ENCODE assay signal across 18 mouse cellular contexts in the genomic region with DNA sequence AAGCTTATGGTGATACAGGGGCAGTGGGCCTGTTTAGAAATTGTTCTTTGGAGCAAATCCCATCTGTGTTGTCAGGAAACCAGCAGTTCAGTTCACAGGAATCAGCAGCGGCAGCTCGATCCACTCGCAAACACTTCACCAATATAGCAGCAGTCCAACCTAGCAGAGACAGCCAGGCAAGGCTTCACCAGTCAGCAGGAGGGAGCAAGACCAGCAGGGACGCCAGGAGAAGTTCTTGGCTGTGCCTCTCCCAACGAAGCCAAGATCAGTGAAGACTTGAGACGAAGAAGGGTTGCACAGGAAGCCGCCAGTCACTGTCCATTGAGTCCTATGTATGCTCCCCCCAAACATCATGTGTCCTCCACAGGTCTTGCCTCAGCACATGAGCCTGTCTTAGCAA.
A peak's percentile ranks its signal among the peaks of the same experiment; 100 is the strongest.
DNase-seq lines count a peak whose midpoint lies in the region; ATAC-seq and TF ChIP-seq lines count a peak whose summit lies in the region.
"Had no signal": no experiment of that assay in that cellular context is flagged by ENCODE, and none has a peak within 500 bp of the region (broad histone marks: within the 10 kb centered on the region; RNA-seq: fewer than 3 reads in every experiment).

No protein-coding gene starts in this region.

- no peak for TF ChIP-seq EP300 in heart, adult 2 months (IDR thresholded peaks at IDR 0.05; ENCODE audit: insufficient read depth, low read depth, low read length)
- no peak for TF ChIP-seq EP300 in heart, postnatal 0 days (IDR thresholded peaks at IDR 0.05; ENCODE audit: low read depth)

- H3K4me2 ChIP-seq in heart, embryonic 11.5 days, result no peak overlapping the region
- no peak overlapping the region for H3K4me2 ChIP-seq in heart, postnatal 0 days (ENCODE audit: low read depth, low read length)
- H3K4me2 ChIP-seq in lung, embryonic 14.5 days, result no peak overlapping the region
- no peak overlapping the region for H3K4me2 ChIP-seq in intestine, embryonic 16.5 days (ENCODE audit: low read depth, low read length)
- H3K4me2 ChIP-seq: embryonic facial prominence, embryonic 15.5 days; forebrain, embryonic 15.5 days; hindbrain, embryonic 15.5 days had no signal

- H3K9ac ChIP-seq in heart, embryonic 11.5 days (ENCODE audit: low read depth, low read length), result no peak overlapping the region
- no peak overlapping the region for H3K9ac ChIP-seq in heart, adult 2 months (ENCODE audit: low read depth, low read length)
- H3K9ac ChIP-seq in heart, postnatal 0 days (replicated peaks; ENCODE audit: low read depth, low read length), result no peak overlapping the region
- H3K9ac ChIP-seq in lung, embryonic 14.5 days, result no peak overlapping the region
- no peak overlapping the region for H3K9ac ChIP-seq in intestine, embryonic 16.5 days (ENCODE audit: low read depth, low read length)
- H3K9ac ChIP-seq: embryonic facial prominence, embryonic 15.5 days; forebrain, embryonic 15.5 days; hindbrain, embryonic 15.5 days had no signal

- WGBS in heart, embryonic 11.5 days (ENCODE audit: insufficient replicate concordance), result 86% methylated on average over 7 of the region's 7 CpGs
- WGBS in heart, adult 2 months, result 70% methylated on average over 7 of the region's 7 CpGs
- WGBS in heart, postnatal 0 days, result 63% methylated on average over 7 of the region's 7 CpGs
- 87% methylated on average over 7 of the region's 7 CpGs for WGBS in lung, embryonic 14.5 days
- 96% methylated on average over 7 of the region's 7 CpGs for WGBS in intestine, embryonic 16.5 days

- DNase-seq in heart, adult 2 months, result no peak
- DNase-seq in heart, postnatal 0 days (ENCODE audit: low spot score), result no peak
- no peak for DNase-seq in heart, postnatal 10 days
- DNase-seq in lung, embryonic 14.5 days, result peak; percentile 49
- peak; percentile 66 for DNase-seq in lung, postnatal 10 days
- DNase-seq in layer of hippocampus, adult 11-12 months (ENCODE audit: low spot score), result no peak
- DNase-seq: adrenal gland, postnatal 10 days; cerebellum, adult 11 months; cerebellum, adult 8-10 months; cerebellum, postnatal 14 days; embryo, embryonic 11 days; gastrocnemius, postnatal 14 days had no signal

- no peaks in the 10 kb centered on the region for H3K79me2 ChIP-seq in heart, adult 2 months (replicated peaks; ENCODE audit: control insufficient read depth, insufficient read depth, low read length)

- no peak for TF ChIP-seq POLR2A in heart, adult 2 months (IDR thresholded peaks at IDR 0.05; ENCODE audit: insufficient read depth, low read depth, low read length)

- ATAC-seq in heart, embryonic 11.5 days (replicated peaks; ENCODE audit: insufficient number of reproducible peaks, low FRiP score, low TSS enrichment), result no peak
- no peak for ATAC-seq in heart, postnatal 0 days (ENCODE audit: insufficient read depth, low read depth)
- no peak for ATAC-seq in lung, embryonic 14.5 days (ENCODE audit: insufficient read depth)
- no peak for ATAC-seq in intestine, embryonic 16.5 days
- ATAC-seq: forebrain, embryonic 15.5 days; intestine, postnatal 0 days had no signal

- H3K9me3 ChIP-seq in heart, embryonic 11.5 days (replicated peaks; ENCODE audit: control insufficient read depth, low read length), result no peaks in the 10 kb centered on the region
- H3K9me3 ChIP-seq in heart, postnatal 0 days (replicated peaks; ENCODE audit: control insufficient read depth, low read length), result no peaks in the 10 kb centered on the region
- no peaks in the 10 kb centered on the region for H3K9me3 ChIP-seq in lung, embryonic 14.5 days (ENCODE audit: low read depth, low read length)
- H3K9me3 ChIP-seq in intestine, embryonic 16.5 days (ENCODE audit: control insufficient read depth, low read length), result no peaks in the 10 kb centered on the region
- H3K9me3 ChIP-seq: embryonic facial prominence, embryonic 15.5 days; forebrain, embryonic 15.5 days; hindbrain, embryonic 15.5 days had no signal

- intact Hi-C loops in heart, adult 2 months (cut with DNase I), result no loop called here
- intact Hi-C loops in heart, postnatal 10 days (cut with DNase I), result no loop called here

- no peak for TF ChIP-seq CTCF in heart, adult 2 months (IDR thresholded peaks at IDR 0.05)
- TF ChIP-seq CTCF in heart, postnatal 0 days (IDR thresholded peaks at IDR 0.05; ENCODE audit: low read depth), result no peak
- no peak for TF ChIP-seq CTCF in lung, embryonic 14.5 days (IDR thresholded peaks at IDR 0.05; ENCODE audit: low read depth)

- H3K4me1 ChIP-seq in heart, embryonic 11.5 days (ENCODE audit: control insufficient read depth, insufficient read depth, low read length), result peaks cover 16% of the 10 kb centered on the region
- H3K4me1 ChIP-seq in heart, adult 2 months (ENCODE audit: control insufficient read depth, insufficient read depth, low read length), result peaks cover 11% of the 10 kb centered on the region
- H3K4me1 ChIP-seq in heart, postnatal 0 days (ENCODE audit: control insufficient read depth, insufficient read depth), result peaks cover 24% of the 10 kb centered on the region
- no peaks in the 10 kb centered on the region; the same call in 1 of the 2 replicates for H3K4me1 ChIP-seq in lung, embryonic 14.5 days (ENCODE audit: insufficient read depth)
- no peaks in the 10 kb centered on the region for H3K4me1 ChIP-seq in intestine, embryonic 16.5 days (ENCODE audit: control insufficient read depth, insufficient read depth, low read length)
- H3K4me1 ChIP-seq: embryonic facial prominence, embryonic 15.5 days; forebrain, embryonic 15.5 days; hindbrain, embryonic 15.5 days had no signal

- no peak overlapping the region for H3K4me3 ChIP-seq in heart, embryonic 11.5 days (ENCODE audit: low read depth, low read length)
- no peak overlapping the region for H3K4me3 ChIP-seq in heart, adult 2 months
- H3K4me3 ChIP-seq in heart, postnatal 0 days (ENCODE audit: low read depth, low read length), result no peak overlapping the region
- H3K4me3 ChIP-seq in lung, embryonic 14.5 days (ENCODE audit: low read depth, low read length), result no peak overlapping the region
- no peak overlapping the region for H3K4me3 ChIP-seq in intestine, embryonic 16.5 days (ENCODE audit: low read length)
- H3K4me3 ChIP-seq: embryonic facial prominence, embryonic 15.5 days; forebrain, embryonic 15.5 days; hindbrain, embryonic 15.5 days had no signal

- H3K36me3 ChIP-seq in heart, embryonic 11.5 days (ENCODE audit: control insufficient read depth, insufficient read depth, low read length), result peaks cover 3% of the 10 kb centered on the region; the same call in 1 of the 2 replicates
- no peaks in the 10 kb centered on the region for H3K36me3 ChIP-seq in heart, adult 2 months (ENCODE audit: control insufficient read depth, insufficient read depth, low read length)
- H3K36me3 ChIP-seq in heart, postnatal 0 days (replicated peaks; ENCODE audit: control insufficient read depth, insufficient read depth, low read length), result peaks cover 3% of the 10 kb centered on the region; the same call in 1 of the 2 replicates
- H3K36me3 ChIP-seq in lung, embryonic 14.5 days (ENCODE audit: insufficient read depth), result peaks cover 6% of the 10 kb centered on the region; the same call in 1 of the 2 replicates
- H3K36me3 ChIP-seq in intestine, embryonic 16.5 days (ENCODE audit: control insufficient read depth, insufficient read depth, low read length), result 0 out of 2 replicates have a peak, but pooled peaks cover 3% of the 10 kb centered on the region

- H3K27me3 ChIP-seq in heart, embryonic 11.5 days (ENCODE audit: control insufficient read depth, insufficient read depth, low read length), result no peaks in the 10 kb centered on the region
- no peaks in the 10 kb centered on the region for H3K27me3 ChIP-seq in heart, adult 2 months (ENCODE audit: control insufficient read depth, insufficient read depth, low read length)
- H3K27me3 ChIP-seq in heart, postnatal 0 days (ENCODE audit: control insufficient read depth, insufficient read depth, low read length), result no peaks in the 10 kb centered on the region
- no peaks in the 10 kb centered on the region for H3K27me3 ChIP-seq in lung, embryonic 14.5 days (ENCODE audit: insufficient read depth, low read length)
- H3K27me3 ChIP-seq in intestine, embryonic 16.5 days (replicated peaks; ENCODE audit: control insufficient read depth, insufficient read depth, low read length), result no peaks in the 10 kb centered on the region
- H3K27me3 ChIP-seq: embryonic facial prominence, embryonic 15.5 days; forebrain, embryonic 15.5 days; hindbrain, embryonic 15.5 days had no signal

- peak overlapping the region; percentile 7; the same call in 1 of the 2 replicates for H3K27ac ChIP-seq in heart, embryonic 11.5 days (ENCODE audit: low read depth, low read length)
- H3K27ac ChIP-seq in heart, adult 2 months, result no peak overlapping the region
- 0 out of 2 replicates have a peak overlapping the region, but pooled peaks have one; percentile 15 for H3K27ac ChIP-seq in heart, postnatal 0 days (ENCODE audit: low read depth)
- H3K27ac ChIP-seq in lung, embryonic 14.5 days (ENCODE audit: low read depth), result no peak overlapping the region
- H3K27ac ChIP-seq in intestine, embryonic 16.5 days (ENCODE audit: low read length), result no peak overlapping the region
- H3K27ac ChIP-seq: embryonic facial prominence, embryonic 15.5 days; forebrain, embryonic 15.5 days; hindbrain, embryonic 15.5 days had no signal

Comparison
In these comparisons a context has a peak if more than half of its experiments do, and no peak if none do; other contexts are left out.
1. H3K27ac ChIP-seq: peak in heart, embryonic 11.5 days (single experiment) and heart, postnatal 0 days (single experiment); none in heart, adult 2 months (single experiment), lung, embryonic 14.5 days (single experiment) and intestine, embryonic 16.5 days (single experiment).
2. DNase-seq: peak in lung, embryonic 14.5 days (single experiment) and lung, postnatal 10 days (single experiment); none in heart, adult 2 months (0 of 2), heart, postnatal 0 days (single experiment), heart, postnatal 10 days (0 of 2) and layer of hippocampus, adult 11-12 months (single experiment).